Mouse (Mus musculus) lung, postnatal 14 days (tissue): ENCODE data around the gene Rab27a.
A peak's percentile ranks its signal among the peaks of the same experiment; 100 is the strongest.

Source experiments
- DNase-seq: peaks from one replicate; pipeline ENCODE4 v3.0.0; 2021

Rab27a gene

DNA sequence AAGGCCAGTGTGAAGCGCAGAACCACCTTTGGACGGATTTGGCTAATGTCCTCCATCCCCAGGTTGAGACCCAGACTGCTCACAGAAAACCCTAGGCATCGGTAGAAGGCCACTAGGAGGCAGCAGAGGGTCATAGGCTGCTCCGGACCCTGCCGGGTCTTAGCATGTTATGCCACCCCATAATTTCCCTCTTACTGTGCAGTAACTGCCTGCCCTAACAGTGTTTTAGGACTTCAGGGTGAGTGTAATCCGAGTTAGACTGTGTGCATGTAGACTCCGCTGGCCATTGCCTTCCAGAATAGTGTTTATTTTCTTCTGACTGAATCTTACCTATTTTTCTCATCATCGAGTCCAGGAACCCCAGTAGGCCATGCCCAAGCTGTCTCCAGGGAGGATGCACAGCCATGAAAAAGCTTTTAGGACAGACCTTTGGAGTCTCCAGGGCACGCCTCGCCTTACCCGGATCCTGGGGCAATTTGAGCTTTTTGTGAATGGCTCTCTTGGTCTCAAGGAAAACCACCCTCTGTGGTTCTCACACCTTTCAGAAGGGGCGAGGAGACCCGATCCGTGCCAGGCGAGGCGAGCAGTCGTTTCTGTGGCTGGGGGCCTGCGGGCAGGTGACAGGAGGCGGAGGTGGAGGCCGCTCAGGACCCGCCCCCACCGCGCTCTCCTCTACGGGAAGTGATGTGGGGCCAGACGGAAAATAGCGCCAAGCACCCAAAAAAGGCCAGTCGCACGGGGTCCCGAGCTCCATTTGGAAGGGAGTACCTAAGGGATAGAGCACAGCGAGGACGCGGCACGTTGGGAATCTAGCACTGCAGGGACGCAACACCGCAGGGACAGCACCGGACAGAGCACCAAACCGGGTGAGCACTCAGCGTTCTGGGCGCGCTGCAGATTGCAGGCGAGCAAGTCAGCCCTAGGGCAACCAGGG lies at the start of gene Rab27a:
TSS of gene Rab27a (plus strand) at position 709 of the 934 bp plus-strand sequence.
- peak; percentile 94 for DNase-seq

GRCm38 (mm10) chr9:72996167-72996566 lies 48.5 kb upstream of the Rab27a start:
- no peak for DNase-seq

DNA sequence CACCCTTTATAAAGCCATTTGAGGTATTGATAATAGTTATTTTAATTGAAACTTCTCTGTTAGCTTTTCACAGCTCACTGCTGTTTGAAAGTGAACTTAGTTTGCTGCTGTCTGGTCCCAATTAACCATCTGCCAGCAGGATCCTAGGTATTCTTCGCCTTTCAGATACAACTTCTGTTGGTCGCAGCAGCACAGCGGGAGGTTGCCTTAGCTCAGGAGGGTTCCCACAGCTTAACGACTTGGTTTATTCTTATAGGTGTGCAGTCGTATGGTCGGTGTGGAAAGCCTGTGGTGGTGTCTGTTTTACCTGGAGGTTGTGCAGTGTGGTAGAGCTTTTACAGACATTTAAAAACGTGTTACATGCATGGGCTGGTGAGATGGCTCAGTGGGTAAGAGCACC lies 47.8 kb upstream of the Rab27a start:
- no peak for DNase-seq

DNA sequence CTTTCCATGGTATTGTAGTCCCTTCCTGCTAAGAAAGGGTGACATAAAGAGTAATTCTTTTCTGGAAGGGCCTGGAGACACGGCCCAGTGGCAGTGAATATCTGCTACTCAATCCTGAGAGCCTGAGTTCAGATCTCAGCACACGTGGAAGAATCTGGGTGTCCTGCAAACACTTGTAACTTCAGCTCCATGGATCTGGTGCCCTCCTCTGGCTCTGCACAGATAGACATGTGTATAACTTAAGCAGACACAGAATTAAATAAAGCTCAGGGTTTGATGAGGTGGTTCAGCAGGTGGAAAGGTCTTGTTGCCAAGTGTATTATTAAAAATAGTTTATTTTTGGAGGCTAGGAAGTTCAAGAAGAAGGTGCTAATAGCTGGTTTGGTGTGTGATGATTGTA lies 44.2 kb upstream of the Rab27a start:
- DNase-seq: no peak

- no peak for DNase-seq
Observed at GRCm38 (mm10) chr9:73001314-73002011, 43.2 kb upstream of the Rab27a start.

DNA sequence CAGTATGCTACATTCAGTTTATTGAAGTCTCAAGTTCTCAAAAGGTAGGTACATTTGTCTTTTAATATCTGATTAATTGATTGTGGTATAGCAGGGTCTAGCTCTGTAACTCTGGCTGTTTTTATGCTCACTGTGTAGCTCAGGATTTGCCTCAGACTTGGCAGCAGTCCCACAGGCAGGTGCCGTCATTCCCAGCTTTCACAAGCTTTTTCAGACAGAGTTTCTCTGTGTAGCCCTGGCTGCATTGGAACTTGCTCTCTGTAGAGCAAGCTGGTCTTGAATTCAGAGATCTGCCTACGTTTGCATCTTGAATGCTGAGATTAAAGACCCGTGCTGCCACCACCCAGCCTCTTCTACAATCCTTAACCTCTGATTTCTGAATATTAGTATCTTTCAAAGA lies 42.5 kb upstream of the Rab27a start:
- no peak for DNase-seq

DNA sequence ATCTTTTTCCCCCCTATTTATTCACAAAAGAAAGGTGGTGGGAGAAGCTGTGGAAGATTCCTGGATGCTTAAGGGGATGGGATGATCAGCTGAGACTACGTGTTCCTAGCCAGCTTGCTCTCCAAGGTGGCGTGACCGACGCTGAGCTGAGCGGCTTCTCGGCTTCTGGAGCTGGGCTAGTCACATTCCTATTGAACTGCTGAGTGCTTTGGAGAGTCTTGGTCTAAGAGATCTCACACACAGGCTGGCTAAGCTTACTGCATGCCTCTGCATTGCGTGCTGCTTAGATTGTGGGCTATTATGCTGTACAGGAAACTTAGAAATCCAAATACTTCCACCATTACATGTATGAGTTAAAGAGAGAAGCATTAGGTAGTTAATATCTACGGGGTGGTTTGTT lies 40.6 kb upstream of the Rab27a start:
- no peak for DNase-seq

DNA sequence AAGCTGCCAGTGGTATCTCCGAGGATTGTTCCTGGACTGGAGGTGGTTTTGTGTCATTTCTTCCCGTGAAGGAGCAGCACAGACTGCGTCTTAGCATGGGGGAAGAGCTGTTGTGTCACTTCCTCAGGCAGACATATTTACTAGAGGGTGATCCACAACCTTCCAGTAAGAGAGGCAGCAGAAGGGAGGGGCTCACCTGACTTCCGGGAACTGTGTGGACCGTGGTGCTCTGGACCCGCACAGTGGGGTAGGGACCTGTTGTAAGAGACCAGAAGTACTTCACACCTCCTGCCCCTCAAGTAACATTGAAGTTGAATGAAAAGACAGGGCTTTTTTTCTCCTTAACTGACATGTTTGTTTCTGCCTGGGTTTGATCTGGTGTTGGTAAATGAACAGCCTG lies 39.5 kb upstream of the Rab27a start:
- DNase-seq: no peak

DNA sequence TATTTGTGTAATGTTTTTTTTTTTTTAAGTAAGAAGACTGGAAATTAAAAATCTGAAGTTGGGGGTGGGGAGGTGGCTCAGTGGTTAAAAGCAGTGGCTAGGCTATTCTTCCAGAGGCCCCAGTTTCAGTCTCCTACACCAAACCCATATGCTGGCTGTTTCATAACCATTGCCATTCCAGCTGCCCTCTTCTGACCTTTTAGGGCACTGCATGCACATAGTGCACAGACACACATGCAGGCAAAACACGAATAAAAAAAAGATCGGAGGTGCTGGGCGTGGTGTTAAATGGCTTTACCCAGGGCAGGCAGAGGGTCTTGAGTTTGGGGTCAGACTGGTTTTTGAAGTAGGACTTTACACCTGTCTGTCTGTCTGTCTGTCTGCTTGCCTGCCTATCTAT lies 38.5 kb upstream of the Rab27a start:
- DNase-seq: no peak

- no peak for DNase-seq
Observed at GRCm38 (mm10) chr9:73008384-73008783, 36.3 kb upstream of the Rab27a start.

DNA sequence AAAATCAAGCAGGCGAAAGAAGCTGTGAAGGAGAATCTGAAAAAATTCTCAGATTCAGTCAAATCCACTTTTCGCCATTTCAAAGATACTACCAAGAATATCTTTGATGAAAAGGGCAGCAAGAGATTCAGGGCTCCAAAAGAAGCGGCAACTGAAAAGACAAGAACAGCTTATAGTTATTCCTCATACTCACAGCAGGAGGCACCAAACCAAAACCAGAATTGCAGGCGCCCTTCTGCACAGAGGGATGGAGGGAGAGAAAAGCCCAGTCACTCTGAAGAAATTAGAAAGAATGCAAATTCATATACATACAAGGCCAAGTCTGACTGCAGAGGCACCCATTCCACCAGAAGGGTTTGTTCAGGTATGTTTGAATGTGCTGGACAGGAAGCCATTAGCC lies 32.0 kb upstream of the Rab27a start:
- DNase-seq: no peak

- no peak for DNase-seq
Observed at GRCm38 (mm10) chr9:73014724-73015123, 29.9 kb upstream of the Rab27a start.

GRCm38 (mm10) chr9:73019841-73020240 lies 24.8 kb upstream of the Rab27a start:
- DNase-seq: peak; percentile 50

GRCm38 (mm10) chr9:73020566-73021097 lies 24.0 kb upstream of the Rab27a start:
- no peak for DNase-seq

DNA sequence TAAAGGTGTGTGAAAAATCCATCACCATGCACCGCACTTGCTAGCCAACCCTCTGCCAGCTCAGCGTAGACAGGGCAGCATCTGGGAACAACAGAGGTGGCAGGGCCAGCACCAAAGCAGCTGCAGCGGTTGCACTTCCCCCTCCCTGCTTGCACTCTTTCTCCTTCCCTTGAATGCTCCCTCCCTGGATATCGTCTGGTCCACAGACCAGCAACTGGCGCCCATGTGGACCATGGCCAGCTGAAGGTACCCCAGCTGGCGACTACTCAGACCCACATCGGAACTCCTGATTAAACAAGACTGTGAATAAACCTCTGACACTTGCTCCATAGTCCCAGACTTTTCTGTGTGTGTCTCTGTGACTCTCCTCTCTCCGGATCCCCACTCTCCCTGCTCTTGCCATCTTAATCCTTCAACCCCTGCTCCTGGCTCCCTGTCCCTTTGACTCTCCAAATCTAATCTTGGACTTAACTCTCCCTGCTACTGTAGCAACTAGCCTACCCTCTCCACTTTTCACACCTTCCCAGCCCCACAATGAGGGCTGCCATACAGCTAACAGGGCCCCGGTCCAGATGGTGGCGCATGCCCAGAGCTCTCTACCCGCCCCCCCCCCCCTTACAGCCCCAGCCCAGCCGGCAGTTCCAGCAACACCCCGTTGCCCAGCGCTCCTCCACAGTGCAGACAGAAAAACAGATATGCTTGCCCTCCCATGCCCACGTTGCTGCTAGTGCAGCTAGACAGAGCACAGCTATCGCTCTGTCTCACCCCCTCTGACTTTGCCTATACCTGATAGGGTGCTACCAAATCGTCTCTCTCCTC lies 18.6 kb upstream of the Rab27a start:
- DNase-seq: no peak

DNA sequence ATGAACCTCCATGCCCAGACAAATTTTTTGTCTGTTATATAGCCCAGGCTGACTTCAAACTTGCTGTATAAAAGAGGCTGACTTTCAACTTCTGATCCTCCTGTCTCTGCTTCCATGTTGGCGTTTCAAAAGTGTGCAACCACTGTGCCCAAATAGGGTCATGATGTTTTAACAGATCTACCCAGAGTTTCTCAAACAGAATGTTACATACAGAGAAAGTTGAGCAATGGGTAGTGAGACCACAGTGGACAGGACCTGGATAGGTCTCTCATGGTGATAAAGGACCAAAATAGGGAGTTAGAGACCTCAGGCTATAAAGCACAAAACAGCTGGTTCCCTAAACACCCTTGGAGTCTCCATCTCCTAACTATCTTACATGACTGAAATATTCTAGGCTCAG lies 14.2 kb upstream of the Rab27a start:
- DNase-seq: no peak

DNA sequence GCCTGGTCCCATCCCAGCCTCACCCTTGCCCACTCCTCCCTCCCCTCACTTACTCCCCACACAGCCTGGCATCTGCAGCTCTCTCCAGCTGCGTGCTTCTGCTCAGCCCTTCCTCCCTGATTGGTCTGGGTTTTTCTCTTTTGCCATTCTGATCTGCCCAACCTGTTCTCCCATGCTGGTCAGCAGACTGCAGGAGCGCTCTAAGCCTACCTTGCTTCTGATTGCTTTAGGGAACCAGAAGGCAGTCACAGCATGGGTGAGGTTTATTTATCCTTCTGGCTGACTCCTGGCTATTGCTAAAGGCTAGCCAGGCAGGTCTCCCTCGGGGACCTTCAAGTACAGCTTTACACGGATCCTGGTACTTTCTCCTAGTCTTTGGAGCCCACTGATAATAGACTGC lies 13.2 kb upstream of the Rab27a start:
- DNase-seq: no peak

- DNase-seq: no peak
Observed at GRCm38 (mm10) chr9:73033406-73033805, 11.2 kb upstream of the Rab27a start.

- peak; percentile 93 for DNase-seq
Observed at GRCm38 (mm10) chr9:73039222-73039945, 5.3 kb upstream of the Rab27a start.

DNA sequence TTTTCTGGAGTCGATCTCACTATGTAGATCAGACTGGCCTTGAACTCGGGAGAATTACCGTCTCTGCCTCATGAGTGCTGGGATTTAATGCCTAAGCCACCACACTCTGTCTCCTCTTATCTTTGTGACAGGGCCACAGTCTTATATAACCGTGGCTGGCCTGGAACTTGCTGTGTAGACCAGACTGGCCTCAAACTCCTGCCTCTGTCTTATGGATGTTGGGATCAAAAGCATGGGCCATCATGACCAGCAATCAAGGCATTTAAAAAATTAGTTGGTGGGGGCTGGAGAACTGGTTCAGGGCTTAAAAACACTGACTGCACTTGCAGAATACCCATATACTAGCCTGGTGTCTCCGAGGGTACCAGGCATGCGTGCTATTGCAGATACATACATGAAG lies 4.6 kb upstream of the Rab27a start, which contains the start of gene Pigb:
TSS of gene Pigb (minus strand) at position 299 of the 400 bp plus-strand sequence.
- no peak for DNase-seq

- no peak for DNase-seq
Observed at GRCm38 (mm10) chr9:73045204-73045603, 550 bp downstream of the Rab27a start.

GRCm38 (mm10) chr9:73045711-73046110 lies 1.1 kb downstream of the Rab27a start:
- DNase-seq: no peak
